Mouse (Mus musculus) heart, postnatal 10 days (tissue): ENCODE measurements at regions not wholly inside any gene's neighbourhood (a gene's known extent, or its start where the extent isn't known, plus 50 kb on each side); places are given as distances from the start of the nearest gene placed in this dataset.

Experiments used
- DNase-seq, 2 experiments: peaks; one replicate each; pipeline ENCODE4 v3.0.0; 2021
- intact Hi-C: fragments of 180-260 bp; cut with DNase I; formaldehyde crosslinking; loops from one replicate; pipeline ENCODE4 v1.15.1; 2025

GRCm38 (mm10) chr3:139135371-139135770 lies 60.4 kb upstream of the Rap1gds1 start:
- no peak for DNase-seq
- intact Hi-C loops, result no loop called here

- DNase-seq, result no peak
- intact Hi-C loops, result no loop called here
These were observed 61.0 kb upstream of the Rap1gds1 start for GRCm38 (mm10) chr3:139136044-139136443.

- intact Hi-C loops, result no loop called here
These were observed 52.8 kb upstream of the Stpg2 start for GRCm38 (mm10) chr3:139152654-139153053.

GRCm38 (mm10) chr3:139154294-139154693 lies 51.2 kb upstream of the Stpg2 start:
- intact Hi-C loops, result no loop called here
- no peak for DNase-seq

More at GRCm38 (mm10) chr3:139152654-139153053, 52.8 kb upstream of the Stpg2 start:
- DNase-seq, result peak in 1 of 2 experiments; percentile 2
